Mouse (Mus musculus) megakaryocyte, embryonic 14.5 days (primary cell): ENCODE data around the gene Crnn. TPM values are rescaled to one million over a fixed set of nuclear protein-coding genes. Genes with fewer than 3 reads are reported as not detected.

Source experiments
- H3K27me3 ChIP-seq: replicated peaks from 2 replicates; pipeline ENCODE3; 2012; ENCODE audit warnings: inconsistent platforms
- H3K36me3 ChIP-seq: replicated peaks from 2 replicates; pipeline ENCODE3; 2012; ENCODE audit warnings: low read length, inconsistent platforms, mixed read lengths
- H3K4me1 ChIP-seq: 2 replicates; pipeline ENCODE4 v1.6.1; 2012; ENCODE audit warnings: inconsistent platforms
- H3K4me3 ChIP-seq: replicated peaks from 2 replicates; pipeline ENCODE3; 2012; ENCODE audit warnings: moderate library complexity, mild to moderate bottlenecking, inconsistent platforms
- H3K9me3 ChIP-seq: 2 replicates; pipeline ENCODE4 v1.6.1; 2012; ENCODE audit warnings: inconsistent platforms
- FLI1 ChIP-seq: IDR thresholded peaks from 2 replicates; pipeline ENCODE4 v1.6.1; 2012; ENCODE audit warnings: low read length, inconsistent platforms, mixed read lengths
- GATA1 ChIP-seq: IDR thresholded peaks from 3 replicates; pipeline ENCODE4 v1.6.1; 2012; ENCODE audit warnings: mixed read lengths, low read length, inconsistent platforms, borderline replicate concordance
- polyA plus RNA-seq: library from polyadenylated mRNA; stranded (reverse); fragments of >175 nt; gene quantifications from 2 replicates; pipeline ENCODE4 v1.2.3, GENCODE M21; 2012; ENCODE audit warnings: low replicate concordance; ENCODE audit not compliant: insufficient read depth

The Crnn gene
- polyA plus RNA-seq: not detected in 2 replicates

DNA sequence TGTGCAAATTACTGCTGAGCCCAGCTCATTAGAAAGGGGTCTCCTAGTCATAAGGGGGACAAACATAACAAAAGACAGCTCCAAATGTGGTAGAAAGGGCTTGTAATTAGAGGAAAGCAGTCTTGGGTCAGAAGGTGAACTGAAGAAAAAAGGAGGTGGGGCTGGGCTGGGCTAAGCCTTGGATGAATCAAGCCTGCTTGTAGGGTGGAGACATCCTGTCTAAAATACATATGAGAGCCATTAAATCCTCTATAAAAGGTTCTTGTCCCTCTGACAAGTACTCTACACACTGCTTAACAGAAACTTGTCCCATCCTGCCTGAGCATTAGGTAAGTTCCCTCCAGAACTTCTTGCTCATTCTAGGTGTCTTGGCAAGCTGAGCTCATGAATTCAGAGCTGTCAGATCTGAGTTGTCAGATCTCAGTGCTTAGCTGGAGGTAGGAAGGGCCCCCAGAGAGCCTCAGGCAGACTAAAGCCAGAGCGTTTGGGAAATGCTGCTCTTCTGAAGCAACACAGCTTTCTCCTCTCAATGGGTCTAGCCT is at the start of gene Crnn:
Gene Crnn (plus strand): TSS at position 278 of the 542 bp plus-strand sequence.
- no peaks in the 10 kb centered on the region for H3K27me3 ChIP-seq
- TF ChIP-seq FLI1 (no peak), GATA1 (no peak)
- no peaks in the 10 kb centered on the region for H3K4me1 ChIP-seq
- no peaks in the 10 kb centered on the region for H3K36me3 ChIP-seq
- no peak within 1 kb of the TSS for H3K4me3 ChIP-seq
- H3K9me3 ChIP-seq: peaks cover 19% of the 10 kb centered on the region; the same call in 1 of the 2 replicates

DNA sequence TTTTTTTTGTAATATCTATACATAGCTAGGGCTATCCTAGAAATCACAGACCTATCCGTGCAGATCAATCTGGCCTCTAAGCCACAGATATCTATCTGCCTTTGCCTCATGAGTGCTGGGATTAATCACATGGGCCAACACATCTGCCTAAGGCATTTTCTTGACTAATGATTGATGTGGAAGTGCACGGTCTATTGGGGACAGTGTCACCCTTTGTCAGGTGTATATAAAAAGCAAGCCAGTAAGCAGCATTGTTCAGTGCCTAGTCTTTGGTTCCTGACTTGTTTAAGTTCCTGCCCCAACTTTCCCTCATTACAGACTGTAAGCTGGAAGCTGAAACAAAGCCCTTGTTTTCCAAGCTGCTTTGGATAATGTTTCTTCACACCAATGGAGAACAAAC is 48.1 kb upstream of the Crnn start:
- H3K4me1 ChIP-seq: no peaks in the 10 kb centered on the region
- peaks cover 10% of the 10 kb centered on the region for H3K9me3 ChIP-seq
- H3K4me3 ChIP-seq: no peak overlapping the region
- H3K27me3 ChIP-seq: no peaks in the 10 kb centered on the region
- H3K36me3 ChIP-seq: no peaks in the 10 kb centered on the region
- TF ChIP-seq GATA1 (no peak), FLI1 (no peak)

DNA sequence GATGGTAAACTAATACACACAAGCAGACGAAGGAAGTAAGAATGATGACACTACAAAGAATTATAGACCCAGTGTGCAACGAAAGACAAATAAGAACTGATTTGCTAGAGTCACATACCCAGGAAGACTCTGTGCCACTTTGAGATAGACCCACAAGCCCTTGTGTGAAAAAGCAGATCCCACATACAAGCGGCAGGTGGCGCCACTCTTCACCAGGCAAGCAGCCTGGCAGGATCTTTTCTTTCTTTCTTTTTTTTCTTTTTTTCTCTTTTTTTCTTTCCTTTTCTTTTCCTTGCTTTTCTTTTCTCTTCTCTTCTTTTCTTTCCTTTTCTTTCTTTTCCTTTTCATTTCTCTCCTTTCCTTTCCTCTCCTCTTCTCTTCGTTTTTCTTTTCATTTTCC is 32.9 kb upstream of the Crnn start:
- Histone ChIP-seq H3K4me3 (no peak overlapping the region), H3K27me3 (no peaks in the 10 kb centered on the region), H3K9me3 (0 out of 2 replicates have a peak, but pooled peaks cover 2% of the 10 kb centered on the region), H3K4me1 (no peaks in the 10 kb centered on the region), H3K36me3 (no peaks in the 10 kb centered on the region)
- TF ChIP-seq FLI1: no peak
- no peak for TF ChIP-seq GATA1

DNA sequence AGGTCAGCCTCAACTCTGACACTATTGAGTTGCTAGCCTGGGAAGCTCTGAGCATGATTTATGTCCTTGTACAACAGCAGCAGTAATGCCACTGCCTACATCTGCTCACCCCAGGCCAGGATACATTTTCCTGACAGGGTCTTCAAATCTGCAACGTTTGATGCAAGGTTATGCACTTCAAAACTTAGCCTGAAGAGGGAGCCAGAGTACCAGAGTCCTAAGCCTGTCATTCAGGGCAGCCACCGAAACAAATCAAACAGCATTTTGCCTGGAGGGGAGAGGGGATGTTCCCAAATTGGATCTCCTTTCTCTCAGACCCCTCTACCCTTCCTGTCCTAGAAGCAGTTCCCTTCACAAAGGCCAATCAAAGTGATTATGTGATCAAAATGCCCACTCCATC is 30.1 kb upstream of the Crnn start:
- Histone ChIP-seq H3K27me3 (no peaks in the 10 kb centered on the region), H3K4me3 (no peak overlapping the region), H3K36me3 (no peaks in the 10 kb centered on the region), H3K4me1 (no peaks in the 10 kb centered on the region), H3K9me3 (no peaks in the 10 kb centered on the region)
- TF ChIP-seq GATA1 (no peak), FLI1 (no peak)

DNA sequence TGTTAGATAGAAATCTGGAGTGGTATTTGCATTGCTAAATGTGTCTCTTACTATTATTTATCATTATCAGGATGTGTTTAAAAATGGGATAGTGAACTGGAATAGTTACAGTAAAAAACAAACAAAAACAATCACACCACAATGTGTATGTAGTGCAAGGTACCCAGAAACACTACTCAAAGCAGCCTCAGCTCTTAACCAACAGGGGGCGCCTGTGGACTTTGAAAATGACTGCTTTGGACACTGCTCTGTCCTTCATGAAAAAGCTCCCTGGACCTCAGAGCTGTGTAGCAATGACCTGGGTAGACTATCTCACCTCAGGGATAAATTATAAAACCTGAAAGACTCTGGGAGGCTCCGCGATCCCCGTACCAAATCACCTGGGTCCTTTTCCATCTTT is 25.5 kb upstream of the Crnn start:
- H3K9me3 ChIP-seq: no peaks in the 10 kb centered on the region
- no peaks in the 10 kb centered on the region for H3K27me3 ChIP-seq
- TF ChIP-seq GATA1 (no peak), FLI1 (no peak)
- no peaks in the 10 kb centered on the region for H3K4me1 ChIP-seq
- H3K4me3 ChIP-seq: no peak overlapping the region
- no peaks in the 10 kb centered on the region for H3K36me3 ChIP-seq

DNA sequence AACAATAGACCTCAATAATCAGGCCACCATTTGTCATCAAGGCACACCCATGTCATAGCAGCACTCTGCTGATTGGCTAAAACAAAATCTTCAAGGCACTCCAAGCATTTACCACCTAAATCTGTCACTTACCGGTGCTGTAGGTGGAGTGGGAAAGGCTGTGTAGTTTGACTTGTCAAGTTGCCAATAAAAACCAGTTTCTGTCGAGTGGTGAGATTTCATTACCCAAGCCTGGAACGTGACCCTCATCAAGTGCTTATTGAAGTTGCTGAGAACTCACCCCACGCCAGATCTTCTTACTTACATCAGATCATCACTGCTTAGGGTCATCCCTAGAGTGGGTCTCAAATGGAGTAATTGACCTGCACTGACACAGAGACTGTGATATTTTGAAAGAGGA is 16.5 kb upstream of the Crnn start:
- no peaks in the 10 kb centered on the region for H3K36me3 ChIP-seq
- TF ChIP-seq GATA1: no peak
- no peak for TF ChIP-seq FLI1
- H3K4me1 ChIP-seq: no peaks in the 10 kb centered on the region
- H3K9me3 ChIP-seq: no peaks in the 10 kb centered on the region
- no peak overlapping the region for H3K4me3 ChIP-seq
- H3K27me3 ChIP-seq: no peaks in the 10 kb centered on the region

DNA sequence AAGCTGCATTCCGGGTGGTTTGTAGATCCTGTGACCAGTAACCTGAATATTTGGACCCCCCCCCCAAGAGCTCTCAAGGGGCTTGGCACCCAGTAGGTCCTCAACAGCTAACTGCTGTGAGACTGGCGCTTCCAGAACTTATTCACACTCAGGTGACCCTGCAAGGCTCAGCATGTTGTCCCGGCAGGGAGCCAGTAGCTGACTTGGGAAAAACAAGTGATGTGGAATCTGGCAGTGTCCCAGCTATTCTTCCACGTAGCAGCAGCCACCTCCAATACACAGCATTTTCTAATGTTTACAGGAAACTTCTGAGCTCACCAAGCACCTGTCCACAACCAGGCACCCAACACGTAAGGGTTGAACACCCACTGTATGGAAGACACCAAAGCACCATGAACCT is 15.5 kb upstream of the Crnn start:
- H3K4me3 ChIP-seq: no peak overlapping the region
- no peaks in the 10 kb centered on the region for H3K9me3 ChIP-seq
- H3K4me1 ChIP-seq: no peaks in the 10 kb centered on the region
- H3K27me3 ChIP-seq: no peaks in the 10 kb centered on the region
- H3K36me3 ChIP-seq: no peaks in the 10 kb centered on the region
- TF ChIP-seq GATA1 (no peak), FLI1 (no peak)

DNA sequence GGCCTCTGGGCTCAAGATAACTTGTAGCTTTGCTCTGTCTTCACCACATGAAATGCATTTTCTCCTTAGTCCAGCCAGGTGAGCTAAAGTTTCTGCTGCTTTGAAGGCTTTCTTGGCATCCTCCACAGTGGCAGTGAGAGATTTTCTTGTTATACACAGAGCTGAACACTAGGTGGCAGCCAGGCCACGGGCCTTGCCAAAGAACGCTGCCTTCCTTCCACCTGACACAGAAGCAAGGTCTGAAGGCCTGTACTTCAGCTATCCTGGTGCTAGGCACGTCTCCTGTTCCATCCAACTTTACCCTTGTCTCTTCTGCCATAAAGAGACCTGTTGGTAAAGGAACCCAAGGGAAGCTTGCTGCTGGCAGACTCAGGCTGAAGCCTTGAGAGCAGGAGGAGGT is 14.1 kb upstream of the Crnn start:
- no peaks in the 10 kb centered on the region for H3K9me3 ChIP-seq
- TF ChIP-seq GATA1 (no peak), FLI1 (no peak)

DNA sequence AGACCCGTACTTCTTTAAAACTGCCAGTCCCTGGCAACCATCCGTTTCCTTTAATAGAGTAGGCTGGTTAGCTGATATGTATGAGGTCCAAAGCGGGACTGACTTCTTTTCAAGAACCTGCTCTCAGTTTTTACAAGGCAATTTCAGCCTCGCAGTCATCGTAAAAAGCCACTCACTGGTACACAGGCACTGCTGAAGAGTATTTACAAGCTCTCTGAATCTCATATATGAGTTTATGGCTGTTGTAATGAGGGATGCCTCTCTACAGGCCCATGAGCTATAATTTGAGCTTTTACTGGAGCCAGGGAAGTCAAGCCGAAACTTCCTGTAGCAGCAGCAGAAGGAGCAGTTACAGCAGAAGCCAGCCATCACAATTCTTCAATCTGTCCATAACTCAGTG is 17.9 kb downstream of the Crnn start:
- Histone ChIP-seq H3K4me3 (no peak overlapping the region), H3K36me3 (no peaks in the 10 kb centered on the region), H3K9me3 (peaks cover 6% of the 10 kb centered on the region; the same call in 1 of the 2 replicates), H3K4me1 (no peaks in the 10 kb centered on the region), H3K27me3 (no peaks in the 10 kb centered on the region)
- TF ChIP-seq FLI1 (no peak), GATA1 (no peak)

More for the DNA sequence above, 14.1 kb upstream of the Crnn start:
- Histone ChIP-seq H3K4me1 (no peaks in the 10 kb centered on the region), H3K27me3 (no peaks in the 10 kb centered on the region), H3K36me3 (no peaks in the 10 kb centered on the region), H3K4me3 (no peak overlapping the region)

DNA sequence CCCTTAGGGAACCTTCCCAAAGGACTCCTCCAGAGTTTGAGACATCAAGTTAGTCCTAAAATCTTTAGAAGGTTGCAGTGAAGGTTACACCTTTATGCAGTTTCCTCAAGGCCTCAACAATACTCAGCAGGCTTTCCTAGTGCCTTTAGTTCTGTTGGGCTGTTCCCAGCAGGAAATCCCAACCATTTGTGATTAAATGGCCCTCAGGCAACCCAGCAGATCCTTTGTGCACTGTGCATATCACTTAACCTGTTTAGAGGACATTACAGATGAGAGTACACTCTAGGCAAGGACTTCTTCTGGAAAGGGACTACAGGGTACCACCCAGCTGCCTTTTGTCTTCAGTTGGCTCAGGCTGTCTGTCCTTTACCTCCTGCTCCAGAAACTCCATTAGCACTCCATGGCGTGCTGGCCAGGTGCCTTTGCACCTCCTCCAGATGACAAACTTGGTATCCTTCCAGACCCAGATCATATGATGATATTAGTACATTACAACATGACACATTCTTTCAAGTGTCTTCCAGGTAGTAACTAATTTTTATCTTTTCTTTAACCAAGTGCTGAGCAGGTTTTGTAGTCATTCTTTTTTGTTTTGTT is 18.5 kb downstream of the Crnn start:
- no peaks in the 10 kb centered on the region for H3K4me1 ChIP-seq
- peaks cover 9% of the 10 kb centered on the region; the same call in 1 of the 2 replicates for H3K9me3 ChIP-seq
- H3K36me3 ChIP-seq: no peaks in the 10 kb centered on the region
- TF ChIP-seq FLI1 (no peak), GATA1 (no peak)
- H3K4me3 ChIP-seq: no peak overlapping the region
- no peaks in the 10 kb centered on the region for H3K27me3 ChIP-seq

DNA sequence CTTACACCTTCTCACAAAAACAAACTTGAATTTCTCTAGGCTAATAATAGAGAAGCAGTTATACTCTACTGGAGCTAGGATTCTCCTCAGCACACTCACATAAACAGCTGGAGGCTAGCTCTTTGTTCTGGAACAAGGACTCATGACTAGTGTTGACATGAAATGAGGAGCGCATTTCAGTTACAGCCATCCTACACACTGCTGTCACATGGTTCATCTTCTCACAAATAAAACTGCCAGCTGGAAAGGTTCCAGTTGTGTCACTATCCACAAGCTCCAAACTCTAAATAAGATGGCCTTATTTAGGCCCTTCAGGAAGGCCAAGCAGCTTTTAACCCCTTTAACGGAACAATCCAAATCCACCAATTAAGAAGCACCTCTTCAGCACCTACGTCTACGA is 36.3 kb downstream of the Crnn start:
- Histone ChIP-seq H3K4me1 (no peaks in the 10 kb centered on the region), H3K4me3 (no peak overlapping the region), H3K36me3 (no peaks in the 10 kb centered on the region), H3K9me3 (peaks cover 8% of the 10 kb centered on the region), H3K27me3 (no peaks in the 10 kb centered on the region)
- TF ChIP-seq FLI1 (no peak), GATA1 (no peak)
